Comparison of ENCODE assay signal across 15 mouse cellular contexts in genomic region chr8:111618273-111618672, GRCm38 (mm10). TPM values are rescaled to one million over a fixed set of nuclear protein-coding genes. Genes with fewer than 3 reads are reported as not detected.
"Had no signal": no experiment of that assay in that cellular context is flagged by ENCODE, and none has a peak within 500 bp of the region (broad histone marks: within the 10 kb centered on the region; RNA-seq: fewer than 3 reads in every experiment).

No protein-coding gene starts in this region.

- H3K9ac ChIP-seq: limb, embryonic 13.5 days; liver, embryonic 15.5 days; lung, embryonic 15.5 days; midbrain, embryonic 15.5 days; neural tube, embryonic 12.5 days had no signal

- H3K4me1 ChIP-seq: liver, embryonic 15.5 days had no signal

- H3K4me3 ChIP-seq: layer of hippocampus, adult 2 months; limb, embryonic 13.5 days; liver, embryonic 15.5 days; lung, embryonic 15.5 days; megakaryocyte, embryonic 14.5 days; midbrain, embryonic 15.5 days; neural tube, embryonic 12.5 days had no signal

- H3K27ac ChIP-seq: layer of hippocampus, adult 2 months; limb, embryonic 13.5 days; liver, embryonic 15.5 days; lung, embryonic 15.5 days; midbrain, embryonic 15.5 days; neural tube, embryonic 12.5 days; stomach, postnatal 0 days had no signal

- DNase-seq: kidney, postnatal 10 days; kidney, postnatal 4 days; left cerebral cortex, postnatal 4 days; thymus, postnatal 4 days had no signal

- H3K27me3 ChIP-seq: limb, embryonic 13.5 days; liver, embryonic 15.5 days; lung, embryonic 15.5 days; midbrain, embryonic 15.5 days; neural tube, embryonic 12.5 days had no signal

- ATAC-seq: midbrain, embryonic 15.5 days had no signal

- H3K9me3 ChIP-seq: limb, embryonic 13.5 days; liver, embryonic 15.5 days; lung, embryonic 15.5 days; megakaryocyte, embryonic 14.5 days; midbrain, embryonic 15.5 days; neural tube, embryonic 12.5 days had no signal

- H3K36me3 ChIP-seq: midbrain, embryonic 15.5 days had no signal

- H3K4me2 ChIP-seq: limb, embryonic 13.5 days; liver, embryonic 15.5 days; lung, embryonic 15.5 days; midbrain, embryonic 11.5 days; midbrain, embryonic 15.5 days; neural tube, embryonic 12.5 days had no signal

RNA-seq across cellular contexts. Expression of gene Ldhd, which starts 11.9 kb away (rescaled TPM):
- total RNA-seq: monocyte, adult 5-6 weeks; neutrophil, adult 5-6 weeks had no signal
